Mouse (Mus musculus) kidney, postnatal 0 days (tissue): ENCODE measurements around the gene Fbln5. TPM values are rescaled to one million over a fixed set of nuclear protein-coding genes. Genes with fewer than 3 reads are reported as not detected.

Experiments used
- ATAC-seq: fragments of 200-750 bp; cut with Nextera tagmentation; replicated peaks from 2 replicates; pipeline ENCODE4 v1.8.0; 2017; ENCODE audit warnings: low read depth, moderate number of reproducible peaks, moderate TSS enrichment, moderate library complexity; ENCODE audit not compliant: low FRiP score
- DNase-seq: peaks from one replicate; pipeline ENCODE4 v3.0.0-alpha.2; 2016; ENCODE audit warnings: low spot score
- H3K27ac ChIP-seq: fragments of 300-500 bp; sonication (generic); 2 replicates; pipeline ENCODE4 v1.5.1; 2014; ENCODE audit warnings: mild to moderate bottlenecking
- H3K27me3 ChIP-seq: fragments of 300-500 bp; sonication (generic); 2 replicates; pipeline ENCODE4 v1.6.1; 2014; ENCODE audit warnings: low read length, mixed read lengths; ENCODE audit not compliant: insufficient read depth
- H3K36me3 ChIP-seq: fragments of 300-500 bp; sonication (generic); 2 replicates; pipeline ENCODE4 v1.6.1; 2014; ENCODE audit warnings: low read length, mixed read lengths; ENCODE audit not compliant: insufficient read depth
- H3K4me1 ChIP-seq: fragments of 300-500 bp; sonication (generic); replicated peaks from 2 replicates; pipeline ENCODE4 v1.6.1; 2014; ENCODE audit warnings: antibody characterized with exemption, low read length, mixed read lengths; ENCODE audit not compliant: insufficient read depth
- H3K4me2 ChIP-seq: fragments of 300-500 bp; sonication (generic); 2 replicates; pipeline ENCODE4 v1.6.1; 2014; ENCODE audit warnings: mild to moderate bottlenecking, low read length, moderate library complexity, mixed read lengths
- H3K4me3 ChIP-seq: fragments of 300-500 bp; sonication (generic); replicated peaks from 2 replicates; pipeline ENCODE4 v1.5.1; 2014; ENCODE audit warnings: low read depth, low read length
- H3K9ac ChIP-seq: fragments of 300-500 bp; sonication (generic); 2 replicates; pipeline ENCODE4 v1.6.1; 2014; ENCODE audit warnings: low read depth, low read length
- H3K9me3 ChIP-seq: fragments of 300-500 bp; sonication (generic); replicated peaks from 2 replicates; pipeline ENCODE4 v1.6.1; 2016; ENCODE audit warnings: low read length, inconsistent platforms, mixed read lengths
- CTCF ChIP-seq: IDR thresholded peaks from 2 replicates; pipeline ENCODE4 v1.5.1; 2016; ENCODE audit warnings: antibody characterized with exemption, low read depth, mild to moderate bottlenecking, moderate library complexity
- WGBS: fragments of 180-500 bp; shearing (Covaris S2); extraction: QIAGEN DNeasy Blood & Tissue Kit; methylation state at CpG from one replicate; pipeline ENCODE4 v1.1.7; 2014; 5-methylcytosine and 5-hydroxymethylcytosine counted together
- polyA plus RNA-seq: library from polyadenylated mRNA; unstranded; fragments of >200 nt; fragmentation: Nextera tagmentation; extraction: Ambion mirVana; gene quantifications from 2 replicates; pipeline ENCODE4 v1.2.1, GENCODE M21; 2015

The Fbln5 gene
- 162 and 187 TPM in 2 replicates for polyA plus RNA-seq

- H3K9ac ChIP-seq = peak within 1 kb of the TSS; percentile 59
- peaks cover 8% of the 10 kb centered on the region for H3K4me1 ChIP-seq
- TF ChIP-seq CTCF = no peak
- peak within 1 kb of the TSS; percentile 58 for H3K27ac ChIP-seq
- peak within 1 kb of the TSS; percentile 42 for H3K4me3 ChIP-seq
- H3K4me2 ChIP-seq = peak within 1 kb of the TSS; percentile 95
- DNase-seq (peak; percentile 84), ATAC-seq (no peak; the same call in 1 of the 2 replicates)
- no peaks in the 10 kb centered on the region for H3K36me3 ChIP-seq
- no peaks in the 10 kb centered on the region for H3K9me3 ChIP-seq
- under 1% methylated on average over 46 of the region's 46 CpGs for WGBS
- H3K27me3 ChIP-seq = no peaks in the 10 kb centered on the region
Measured at GRCm38 (mm10) chr12:101818608-101819370, at the start of gene Fbln5. Fbln5 (minus strand) TSS chr12:101819055.

GRCm38 (mm10) chr12:101862286-101862964, 43.6 kb upstream of the Fbln5 start:
- DNase-seq = no peak
- Histone ChIP-seq H3K27ac (no peak overlapping the region), H3K27me3 (no peaks in the 10 kb centered on the region), H3K36me3 (peaks cover 15% of the 10 kb centered on the region; the same call in 1 of the 2 replicates), H3K4me2 (no peak overlapping the region), H3K9ac (no peak overlapping the region), H3K4me3 (no peak overlapping the region), H3K4me1 (no peaks in the 10 kb centered on the region), H3K9me3 (no peaks in the 10 kb centered on the region)
- TF ChIP-seq CTCF = no peak
- 88% methylated on average over 10 of the region's 10 CpGs for WGBS
- ATAC-seq = no peak

GRCm38 (mm10) chr12:101860256-101860655, 41.4 kb upstream of the Fbln5 start:
- H3K4me3 ChIP-seq = no peak overlapping the region
- DNase-seq = peak; percentile 21
- no peak overlapping the region for H3K27ac ChIP-seq
- ATAC-seq = no peak
- H3K36me3 ChIP-seq = peaks cover 11% of the 10 kb centered on the region; the same call in 1 of the 2 replicates
- no peaks in the 10 kb centered on the region for H3K9me3 ChIP-seq
- H3K4me1 ChIP-seq = no peaks in the 10 kb centered on the region
- no peak for TF ChIP-seq CTCF
- no peak overlapping the region for H3K4me2 ChIP-seq
- H3K9ac ChIP-seq = no peak overlapping the region
- 79% methylated on average over 1 of the region's 1 CpGs for WGBS
- H3K27me3 ChIP-seq = no peaks in the 10 kb centered on the region

GRCm38 (mm10) chr12:101858011-101858410, 39.2 kb upstream of the Fbln5 start:
- no peak overlapping the region for H3K27ac ChIP-seq
- H3K36me3 ChIP-seq = peaks cover 11% of the 10 kb centered on the region; the same call in 1 of the 2 replicates
- DNase-seq (no peak), ATAC-seq (no peak)
- no peaks in the 10 kb centered on the region for H3K27me3 ChIP-seq
- 86% methylated on average over 5 of the region's 5 CpGs for WGBS
- no peak overlapping the region for H3K4me3 ChIP-seq
- H3K4me1 ChIP-seq = no peaks in the 10 kb centered on the region
- no peak overlapping the region for H3K4me2 ChIP-seq
- H3K9me3 ChIP-seq = no peaks in the 10 kb centered on the region
- no peak for TF ChIP-seq CTCF
- no peak overlapping the region for H3K9ac ChIP-seq

GRCm38 (mm10) chr12:101854336-101854735, 35.5 kb upstream of the Fbln5 start:
- ATAC-seq (no peak), DNase-seq (no peak)
- TF ChIP-seq CTCF = no peak
- Histone ChIP-seq H3K9me3 (no peaks in the 10 kb centered on the region), H3K27ac (no peak overlapping the region), H3K9ac (no peak overlapping the region), H3K36me3 (no peaks in the 10 kb centered on the region; the same call in 1 of the 2 replicates), H3K4me3 (no peak overlapping the region), H3K27me3 (no peaks in the 10 kb centered on the region), H3K4me1 (no peaks in the 10 kb centered on the region), H3K4me2 (no peak overlapping the region)
- 93% methylated on average over 11 of the region's 11 CpGs for WGBS

- Histone ChIP-seq H3K9me3 (no peaks in the 10 kb centered on the region), H3K4me1 (no peaks in the 10 kb centered on the region), H3K36me3 (0 out of 2 replicates have a peak, but pooled peaks cover under 1% of the 10 kb centered on the region), H3K9ac (no peak overlapping the region), H3K4me2 (no peak overlapping the region), H3K4me3 (no peak overlapping the region), H3K27me3 (no peaks in the 10 kb centered on the region), H3K27ac (no peak overlapping the region)
- TF ChIP-seq CTCF = no peak
- 52% methylated on average over 7 of the region's 7 CpGs for WGBS
- DNase-seq = peak; percentile 56
- ATAC-seq = no peak
Measured at GRCm38 (mm10) chr12:101851846-101852564, 33.1 kb upstream of the Fbln5 start.
